Mouse (Mus musculus) MEL (cell line): ENCODE data around the gene Necap2. TPM values are rescaled to one million over a fixed set of nuclear protein-coding genes. Genes with fewer than 3 reads are reported as not detected.

ENCODE experiments used
- DNase-seq: peaks from one replicate; pipeline ENCODE4 v3.0.0; 2011; ENCODE audit warnings: low read depth, low spot score
- H3K27ac ChIP-seq: 2 replicates; pipeline ENCODE4 v1.5.1; 2012; ENCODE audit warnings: low read depth, mild to moderate bottlenecking, control low read depth, low read length, moderate library complexity; ENCODE audit not compliant: control insufficient read depth
- H3K27me3 ChIP-seq, 2 experiments: fragments of 150-350 bp in 1 of 2; sonication (generic) in 1 of 2; 2 replicates each; pipeline ENCODE4 v1.6.1; 2012; ENCODE audit warnings: low read length in 2 of 2, mild to moderate bottlenecking in 2 of 2, improper control_type of control experiment in 1 of 2, moderate library complexity in 1 of 2; ENCODE audit not compliant: insufficient read depth in 2 of 2, control insufficient read depth in 1 of 2
- H3K36me3 ChIP-seq, 2 experiments: 2 replicates each; pipeline ENCODE4 v1.6.1; 2012 to 2014; ENCODE audit warnings: low read length in 2 of 2, improper control_type of control experiment in 1 of 2, inconsistent platforms in 1 of 2, mild to moderate bottlenecking in 1 of 2; ENCODE audit not compliant: insufficient read depth in 2 of 2, control insufficient read depth in 1 of 2
- H3K4me1 ChIP-seq, 2 experiments: fragments of 150-350 bp in 1 of 2; sonication (generic) in 1 of 2; 2 replicates each; pipeline ENCODE4 v1.6.1; 2012; ENCODE audit warnings: low read length in 2 of 2, improper control_type of control experiment in 1 of 2, mild to moderate bottlenecking in 1 of 2; ENCODE audit not compliant: insufficient read depth in 2 of 2, control insufficient read depth in 1 of 2
- H3K4me3 ChIP-seq, 2 experiments: fragments of 150-350 bp in 1 of 2; sonication (generic) in 1 of 2; 2 replicates each; pipeline ENCODE4 v1.5.1; 2012; ENCODE audit warnings: low read depth in 2 of 2, low read length in 2 of 2, mild to moderate bottlenecking in 2 of 2, moderate library complexity in 2 of 2, control low read depth in 1 of 2, improper control_type of control experiment in 1 of 2; ENCODE audit not compliant: control insufficient read depth in 1 of 2, insufficient read depth in 1 of 2
- H3K79me2 ChIP-seq: 2 replicates; pipeline ENCODE4 v1.6.1; 2012; ENCODE audit warnings: mild to moderate bottlenecking, low read length, moderate library complexity; ENCODE audit not compliant: control insufficient read depth, poor library complexity, insufficient read depth
- H3K9ac ChIP-seq: 2 replicates; pipeline ENCODE4 v1.6.1; 2012; ENCODE audit warnings: low read depth, mild to moderate bottlenecking, control low read depth, low read length, moderate library complexity; ENCODE audit not compliant: control insufficient read depth, poor library complexity, severe bottlenecking
- H3K9me3 ChIP-seq: fragments of 150-350 bp; sonication (generic); replicated peaks from 2 replicates; pipeline ENCODE4 v1.6.1; 2012; ENCODE audit warnings: mild to moderate bottlenecking, low read length, improper control_type of control experiment, moderate library complexity; ENCODE audit not compliant: insufficient read depth
- CHD1 ChIP-seq: IDR thresholded peaks from 2 replicates; pipeline ENCODE4 v1.6.1; 2012; ENCODE audit warnings: low read depth, mild to moderate bottlenecking, inconsistent platforms, low read length, improper control_type of control experiment
- CHD2 ChIP-seq: IDR thresholded peaks from 2 replicates; pipeline ENCODE4 v1.6.1; 2011; ENCODE audit warnings: low read length, improper control_type of control experiment
- CTCF ChIP-seq, 3 experiments: IDR thresholded peaks in 2 of 3; conservative IDR thresholded peaks in 1 of 3; 2 replicates each; pipeline ENCODE4 v1.5.1; 2011 to 2012; ENCODE audit warnings: low read length in 3 of 3, low read depth in 2 of 3, mild to moderate bottlenecking in 2 of 3, improper control_type of control experiment in 1 of 3, inconsistent platforms in 1 of 3, mixed read lengths in 1 of 3, moderate library complexity in 1 of 3; ENCODE audit not compliant: control insufficient read depth in 1 of 3, insufficient read depth in 1 of 3, poor library complexity in 1 of 3, severe bottlenecking in 1 of 3
- ELF1 ChIP-seq: IDR thresholded peaks from 2 replicates; pipeline ENCODE4 v1.6.1; 2014; ENCODE audit warnings: low read depth, mild to moderate bottlenecking, inconsistent platforms, low read length, improper control_type of control experiment, moderate library complexity
- EP300 ChIP-seq, 2 experiments: IDR thresholded peaks; 2 replicates each; pipeline ENCODE4 v1.6.1; 2011; ENCODE audit warnings: improper control_type of control experiment in 2 of 2, low read length in 2 of 2, low read depth in 1 of 2, mild to moderate bottlenecking in 1 of 2
- ETS1 ChIP-seq: IDR thresholded peaks from 2 replicates; pipeline ENCODE4 v1.6.1; 2012; ENCODE audit warnings: low read depth, mild to moderate bottlenecking, inconsistent platforms, low read length, improper control_type of control experiment, moderate library complexity
- GABPA ChIP-seq: IDR thresholded peaks from 2 replicates; pipeline ENCODE4 v1.6.1; 2012; ENCODE audit warnings: low read depth, mild to moderate bottlenecking, inconsistent platforms, low read length, improper control_type of control experiment, moderate library complexity
- GATA1 ChIP-seq: IDR thresholded peaks from 2 replicates; pipeline ENCODE4 v1.6.1; 2011; ENCODE audit warnings: low read depth, low read length, improper control_type of control experiment
- HCFC1 ChIP-seq: IDR thresholded peaks from 2 replicates; pipeline ENCODE4 v1.6.1; 2012; ENCODE audit warnings: low read depth, mild to moderate bottlenecking, inconsistent platforms, low read length, improper control_type of control experiment, moderate library complexity
- KAT2A ChIP-seq: conservative IDR thresholded peaks from 2 replicates; pipeline ENCODE4 v1.6.1; 2012; ENCODE audit warnings: low read depth, low read length, improper control_type of control experiment, inconsistent platforms
- MAFK ChIP-seq: IDR thresholded peaks from 2 replicates; pipeline ENCODE4 v1.6.1; 2011; ENCODE audit warnings: low read depth, mild to moderate bottlenecking, low read length, improper control_type of control experiment, borderline replicate concordance
- MAX ChIP-seq: IDR thresholded peaks from 2 replicates; pipeline ENCODE4 v1.6.1; 2011; ENCODE audit warnings: low read length, improper control_type of control experiment
- MAZ ChIP-seq: IDR thresholded peaks from 2 replicates; pipeline ENCODE4 v1.6.1; 2012; ENCODE audit warnings: low read depth, mild to moderate bottlenecking, inconsistent platforms, low read length, improper control_type of control experiment
- MXI1 ChIP-seq: IDR thresholded peaks from 2 replicates; pipeline ENCODE4 v1.6.1; 2011; ENCODE audit warnings: mild to moderate bottlenecking, low read depth, low read length, improper control_type of control experiment
- MYB ChIP-seq: IDR thresholded peaks from 2 replicates; pipeline ENCODE4 v1.6.1; 2011; ENCODE audit warnings: mild to moderate bottlenecking, low read depth, low read length, improper control_type of control experiment
- MYC ChIP-seq: IDR thresholded peaks from 2 replicates; pipeline ENCODE4 v1.6.1; 2011; ENCODE audit warnings: low read depth, mild to moderate bottlenecking, low read length, improper control_type of control experiment, moderate library complexity
- NELFE ChIP-seq: IDR thresholded peaks from 2 replicates; pipeline ENCODE4 v1.6.1; 2011; ENCODE audit warnings: low read depth, low read length, improper control_type of control experiment
- NRF1 ChIP-seq: IDR thresholded peaks from 2 replicates; pipeline ENCODE4 v1.6.1; 2014; ENCODE audit warnings: low read depth, mild to moderate bottlenecking, inconsistent platforms, low read length, improper control_type of control experiment, moderate library complexity; ENCODE audit not compliant: poor library complexity, insufficient read depth, severe bottlenecking
- POLR2A ChIP-seq, 2 experiments: IDR thresholded peaks; 2 replicates each; pipeline ENCODE4 v1.6.1; 2011 to 2012; ENCODE audit warnings: low read length in 2 of 2, mild to moderate bottlenecking in 2 of 2, control low read depth in 1 of 2, improper control_type of control experiment in 1 of 2, low read depth in 1 of 2, moderate library complexity in 1 of 2; ENCODE audit not compliant: control insufficient read depth in 1 of 2, insufficient read depth in 1 of 2, poor library complexity in 1 of 2
- POLR2AphosphoS2 ChIP-seq: IDR thresholded peaks from 2 replicates; pipeline ENCODE4 v1.6.1; 2011; ENCODE audit warnings: low read length, improper control_type of control experiment
- POLR2AphosphoS5 ChIP-seq: IDR thresholded peaks from 2 replicates; pipeline ENCODE4 v1.6.1; 2012; ENCODE audit warnings: low read depth, borderline replicate concordance, mild to moderate bottlenecking, inconsistent platforms, low read length, moderate library complexity, mixed read lengths
- RAD21 ChIP-seq: IDR thresholded peaks from 2 replicates; pipeline ENCODE4 v1.6.1; 2011; ENCODE audit warnings: mild to moderate bottlenecking, low read depth, low read length, improper control_type of control experiment
- RCOR1 ChIP-seq: IDR thresholded peaks from 2 replicates; pipeline ENCODE4 v1.6.1; 2012; ENCODE audit warnings: low read depth, mild to moderate bottlenecking, inconsistent platforms, low read length, improper control_type of control experiment
- SIN3A ChIP-seq: IDR thresholded peaks from 2 replicates; pipeline ENCODE4 v1.6.1; 2012; ENCODE audit warnings: low read length, improper control_type of control experiment, inconsistent platforms
- SMC3 ChIP-seq: IDR thresholded peaks from 2 replicates; pipeline ENCODE4 v1.6.1; 2011; ENCODE audit warnings: low read depth, low read length, improper control_type of control experiment
- TAL1 ChIP-seq: IDR thresholded peaks from 2 replicates; pipeline ENCODE4 v1.6.1; 2012; ENCODE audit warnings: mild to moderate bottlenecking, inconsistent platforms, low read length, moderate library complexity, mixed read lengths
- TBP ChIP-seq: IDR thresholded peaks from 2 replicates; pipeline ENCODE4 v1.8.0; 2011; ENCODE audit warnings: low read depth, low read length, improper control_type of control experiment
- TCF12 ChIP-seq: IDR thresholded peaks from 2 replicates; pipeline ENCODE4 v1.6.1; 2014; ENCODE audit warnings: low read depth, mild to moderate bottlenecking, inconsistent platforms, low read length, improper control_type of control experiment, moderate library complexity
- UBTF ChIP-seq: IDR thresholded peaks from 2 replicates; pipeline ENCODE4 v1.6.1; 2012; ENCODE audit warnings: low read depth, mild to moderate bottlenecking, inconsistent platforms, low read length, improper control_type of control experiment, moderate library complexity, borderline replicate concordance; ENCODE audit not compliant: insufficient read depth
- USF1 ChIP-seq: IDR thresholded peaks from 2 replicates; pipeline ENCODE4 v1.6.1; 2014; ENCODE audit warnings: low read depth, mild to moderate bottlenecking, inconsistent platforms, low read length, improper control_type of control experiment, moderate library complexity
- USF2 ChIP-seq, 2 experiments: IDR thresholded peaks; 2 replicates each; pipeline ENCODE4 v1.6.1; 2011 to 2012; ENCODE audit warnings: improper control_type of control experiment in 2 of 2, low read length in 2 of 2, borderline replicate concordance in 1 of 2, inconsistent platforms in 1 of 2, low read depth in 1 of 2, mild to moderate bottlenecking in 1 of 2; ENCODE audit not compliant: insufficient read depth in 1 of 2
- ZC3H11A ChIP-seq: IDR thresholded peaks from 2 replicates; pipeline ENCODE4 v1.6.1; 2012; ENCODE audit warnings: low read depth, mild to moderate bottlenecking, inconsistent platforms, low read length, improper control_type of control experiment
- ZKSCAN1 ChIP-seq: IDR thresholded peaks from 2 replicates; pipeline ENCODE4 v1.6.1; 2012; ENCODE audit warnings: low read depth, mild to moderate bottlenecking, inconsistent platforms, low read length, improper control_type of control experiment, moderate library complexity
- ZMIZ1 ChIP-seq: IDR thresholded peaks from 2 replicates; pipeline ENCODE4 v1.6.1; 2012; ENCODE audit warnings: low read depth, mild to moderate bottlenecking, inconsistent platforms, low read length, improper control_type of control experiment, moderate library complexity
- ZNF384 ChIP-seq: IDR thresholded peaks from 2 replicates; pipeline ENCODE4 v1.6.1; 2012; ENCODE audit warnings: low read depth, mild to moderate bottlenecking, inconsistent platforms, low read length, improper control_type of control experiment
- polyA plus RNA-seq, 2 experiments: library from polyadenylated mRNA; stranded (reverse) in 1 of 2; unstranded in 1 of 2; fragments of >175 nt in 1 of 2; fragments of >200 nt in 1 of 2; gene quantifications; 2 replicates each; pipeline versions ENCODE4 v1.2.1 to v1.2.4; 2012; ENCODE audit warnings: low replicate concordance in 2 of 2, low read depth in 1 of 2; ENCODE audit not compliant: insufficient read length in 2 of 2, insufficient read depth in 1 of 2, missing spikeins in 1 of 2
- total RNA-seq: library from RNA; depleted of rRNA; stranded (reverse); fragments of 300-350 nt; gene quantifications from 2 replicates; pipeline ENCODE4 v1.2.3, GENCODE M21; 2012; rRNA removed

Necap2 gene
- 45.1 and 57.4 TPM in 2 replicates for total RNA-seq
- 10 to 100 TPM in 1 of 2 experiments, not detected in 1; 75.6 TPM for polyA plus RNA-seq

GRCm38 (mm10) chr4:141077681-141078509, at the start of gene Necap2:
Gene Necap2, minus strand, starts transcription at chr4:141078357.
- H3K27ac ChIP-seq: peak within 1 kb of the TSS; percentile 93
- peak within 1 kb of the TSS; percentile 84 for H3K9ac ChIP-seq
- peaks cover 32% of the 10 kb centered on the region for H3K79me2 ChIP-seq
- H3K9me3 ChIP-seq: no peaks in the 10 kb centered on the region
- H3K4me1 ChIP-seq: peaks cover 10 to 31% of the 10 kb centered on the region in 2 experiments
- DNase-seq: peak; percentile 96
- H3K36me3 ChIP-seq: peaks cover 2 to 29% of the 10 kb centered on the region in 2 experiments; a peak in 3 of 4 replicates
- no peaks in the 10 kb centered on the region for H3K27me3 ChIP-seq
- peak within 1 kb of the TSS; percentile 92 to 98 for H3K4me3 ChIP-seq
- TF ChIP-seq UBTF (no peak), POLR2AphosphoS5 (no peak), TCF12 (peak; percentile 68), ELF1 (peak; percentile 99), MAFK (no peak), ZKSCAN1 (no peak), MXI1 (peak; percentile 87), HCFC1 (peak; percentile 94), NELFE (peak; percentile 94), MYC (no peak), RCOR1 (no peak), MYB (no peak), EP300 (IDR thresholded peaks at IDR 0.05; ENCODE audit: low read depth in 1 of 2, low read length in 2 of 2) (peak in 1 of 2 experiments; percentile 31; a peak in 2 of 4 replicates), ZNF384 (0 out of 2 replicates have a peak, but pooled peaks have one; percentile 5), RAD21 (no peak), TAL1 (no peak), KAT2A (peak; percentile 68; the same call in 1 of the 2 replicates), MAX (no peak), USF2 (IDR thresholded peaks at IDR 0.05; ENCODE audit: borderline replicate concordance in 1 of 2, insufficient read depth in 1 of 2, low read depth in 1 of 2, low read length in 2 of 2) (no peak), CTCF (IDR thresholded peaks at IDR 0.05 in 2 of 3, conservative IDR thresholded peaks at IDR 0.05 in 1 of 3; ENCODE audit: control insufficient read depth in 1 of 3, insufficient read depth in 1 of 3, low read depth in 2 of 3, low read length in 3 of 3, poor library complexity in 1 of 3, severe bottlenecking in 1 of 3) (peak; percentile 64 to 87 (median 80)), USF1 (0 out of 2 replicates have a peak, but pooled peaks have one; percentile 28), POLR2A (IDR thresholded peaks at IDR 0.05; ENCODE audit: control insufficient read depth in 1 of 2, insufficient read depth in 1 of 2, low read depth in 1 of 2, low read length in 2 of 2, poor library complexity in 1 of 2) (peak; percentile 94 to 96), GABPA (no peak), SIN3A (peak; percentile 93), SMC3 (peak; percentile 18; the same call in 1 of the 2 replicates), CHD2 (no peak), ZMIZ1 (peak; percentile 86), CHD1 (peak; percentile 31; the same call in 1 of the 2 replicates), TBP (peak; percentile 92), NRF1 (peak; percentile 34; the same call in 1 of the 2 replicates), ZC3H11A (no peak), ETS1 (peak; percentile 65), POLR2AphosphoS2 (peak; percentile 83; the same call in 1 of the 2 replicates), MAZ (peak; percentile 97), GATA1 (peak; percentile 11; the same call in 1 of the 2 replicates)
